Mouse (Mus musculus): ENCODE data around the gene Efna4. TPM values are rescaled to one million over a fixed set of nuclear protein-coding genes. Genes with fewer than 3 reads are reported as not detected.

The Efna4 gene
- polyA plus RNA-seq, 1 experiment: 0.64 TPM

DNA sequence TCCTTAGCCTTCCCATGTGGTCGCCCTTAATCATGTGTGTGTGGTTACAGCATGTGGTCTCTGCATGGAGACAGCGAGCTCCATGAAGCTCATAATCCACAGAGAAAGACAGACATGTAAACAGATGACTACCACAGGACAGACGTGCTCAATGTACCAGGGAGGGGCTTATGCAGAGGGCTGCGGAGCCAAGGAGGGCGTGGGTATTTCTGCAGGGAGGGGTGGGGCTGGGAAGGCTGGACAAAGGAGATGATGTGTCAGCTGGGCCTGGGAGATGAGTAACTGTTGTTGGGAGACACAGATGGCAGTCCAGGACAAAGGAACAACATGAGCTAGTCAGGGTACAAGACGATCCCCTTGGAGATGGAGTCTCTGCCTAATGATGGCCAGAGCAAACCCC lies 21.8 kb upstream of the Efna4 start:
- no peaks in the 10 kb centered on the region for H3K27me3 ChIP-seq (ENCODE audit: control insufficient read depth, insufficient read depth, low read length)
- H3K27ac ChIP-seq (ENCODE audit: insufficient read depth, low read length): no peak overlapping the region
- WGBS: 33% methylated on average over 6 of the region's 6 CpGs
- no peak for DNase-seq
- TF ChIP-seq POLR2A (IDR thresholded peaks at IDR 0.05; ENCODE audit: borderline replicate concordance, insufficient read depth, low read length) (no peak), CTCF (IDR thresholded peaks at IDR 0.05; ENCODE audit: borderline replicate concordance, insufficient read depth, low read depth, low read length) (no peak)
- H3K4me3 ChIP-seq (replicated peaks; ENCODE audit: insufficient read depth, low read depth, low read length): no peak overlapping the region
- H3K4me1 ChIP-seq (ENCODE audit: control insufficient read depth, insufficient read depth, low read length): no peaks in the 10 kb centered on the region

DNA sequence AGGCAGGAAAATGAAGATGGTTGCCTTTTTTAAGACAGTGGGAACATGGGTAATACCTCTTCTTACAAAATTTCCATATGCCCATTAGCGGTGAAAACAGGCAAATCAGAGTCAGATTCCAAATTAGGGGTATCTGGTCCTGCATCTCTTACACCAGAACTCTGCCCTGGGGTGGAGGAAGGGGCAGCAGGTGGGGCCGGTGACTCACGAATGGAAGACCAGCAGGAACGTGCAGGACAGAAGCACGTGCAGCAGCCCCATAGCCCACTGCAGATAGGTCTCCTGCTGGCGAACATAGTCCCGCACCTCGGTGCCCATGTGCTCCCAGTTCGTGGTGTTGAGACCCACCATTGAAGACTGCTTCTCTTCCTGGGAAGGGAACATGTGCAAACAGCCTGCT lies 18.2 kb upstream of the Efna4 start:
- 71% methylated on average over 9 of the region's 9 CpGs for WGBS
- Histone ChIP-seq H3K27ac (ENCODE audit: insufficient read depth, low read length) (no peak overlapping the region), H3K4me3 (replicated peaks; ENCODE audit: insufficient read depth, low read depth, low read length) (no peak overlapping the region), H3K27me3 (ENCODE audit: control insufficient read depth, insufficient read depth, low read length) (no peaks in the 10 kb centered on the region), H3K4me1 (ENCODE audit: control insufficient read depth, insufficient read depth, low read length) (no peaks in the 10 kb centered on the region)
- no peak for DNase-seq
- TF ChIP-seq POLR2A (IDR thresholded peaks at IDR 0.05; ENCODE audit: borderline replicate concordance, insufficient read depth, low read length): no peak
- no peak for TF ChIP-seq CTCF (IDR thresholded peaks at IDR 0.05; ENCODE audit: borderline replicate concordance, insufficient read depth, low read depth, low read length)

DNA sequence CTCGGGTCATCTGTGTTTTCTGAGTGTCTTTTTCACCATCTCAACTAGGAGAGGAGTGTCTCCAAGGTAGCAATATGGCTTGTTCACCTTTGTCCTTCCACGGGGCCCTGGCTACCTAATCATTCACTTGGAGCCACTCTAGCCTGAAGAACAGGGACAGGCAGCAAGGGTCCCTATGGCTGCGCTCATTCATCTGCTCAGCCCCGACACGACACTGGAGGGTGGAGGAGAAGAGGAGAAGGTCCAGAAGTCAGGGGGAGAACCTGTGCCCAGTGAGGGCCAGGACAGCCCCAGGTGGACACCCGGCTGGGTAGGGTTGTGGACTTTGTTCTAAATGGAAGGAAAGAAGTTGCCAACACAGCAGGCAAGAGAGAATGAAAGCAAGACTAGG lies 17.7 kb upstream of the Efna4 start:
- H3K27ac ChIP-seq (ENCODE audit: insufficient read depth, low read length): no peak overlapping the region
- no peaks in the 10 kb centered on the region for H3K27me3 ChIP-seq (ENCODE audit: control insufficient read depth, insufficient read depth, low read length)
- no peak overlapping the region for H3K4me3 ChIP-seq (replicated peaks; ENCODE audit: insufficient read depth, low read depth, low read length)
- no peaks in the 10 kb centered on the region for H3K4me1 ChIP-seq (ENCODE audit: control insufficient read depth, insufficient read depth, low read length)
- 75% methylated on average over 6 of the region's 6 CpGs for WGBS
- TF ChIP-seq CTCF (IDR thresholded peaks at IDR 0.05; ENCODE audit: borderline replicate concordance, insufficient read depth, low read depth, low read length): no peak
- no peak for TF ChIP-seq POLR2A (IDR thresholded peaks at IDR 0.05; ENCODE audit: borderline replicate concordance, insufficient read depth, low read length)
- DNase-seq: no peak

DNA sequence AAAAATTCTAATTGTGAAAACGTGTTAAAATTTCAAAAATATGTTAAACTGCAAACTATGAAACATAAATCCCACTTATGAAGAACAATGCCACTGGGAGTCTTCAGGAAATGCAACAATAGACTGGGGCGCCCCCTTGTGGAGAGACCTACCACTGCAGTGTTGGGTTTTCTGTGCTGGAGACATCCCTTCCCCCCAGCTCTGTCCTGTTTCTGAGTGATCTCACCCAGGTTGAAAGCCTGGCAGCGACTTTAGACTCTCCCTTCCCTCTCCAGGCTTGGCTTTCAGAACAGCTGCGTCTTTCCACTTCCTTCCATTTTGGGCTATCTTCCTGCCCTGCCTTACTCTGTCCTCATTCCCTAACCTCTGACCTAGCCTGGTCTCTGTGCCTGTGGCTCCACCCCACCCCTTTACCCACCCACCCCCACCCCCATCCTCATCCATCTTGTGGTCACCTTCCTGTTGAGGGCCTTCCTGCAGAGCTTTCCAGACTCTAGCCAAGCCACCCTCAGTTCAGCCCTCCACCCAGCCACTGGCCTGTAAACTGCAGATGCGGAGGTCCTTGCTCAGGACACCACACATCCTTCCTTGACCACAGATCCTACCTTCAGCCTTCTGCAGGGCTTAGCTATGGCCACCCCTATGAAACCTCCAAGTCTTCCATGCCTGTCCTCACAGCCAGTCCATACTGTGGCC lies 17.1 kb upstream of the Efna4 start:
- Histone ChIP-seq H3K27ac (ENCODE audit: insufficient read depth, low read length) (no peak overlapping the region), H3K4me1 (ENCODE audit: control insufficient read depth, insufficient read depth, low read length) (no peaks in the 10 kb centered on the region), H3K27me3 (ENCODE audit: control insufficient read depth, insufficient read depth, low read length) (no peaks in the 10 kb centered on the region), H3K4me3 (replicated peaks; ENCODE audit: insufficient read depth, low read depth, low read length) (no peak overlapping the region)
- 20% methylated on average over 5 of the region's 5 CpGs for WGBS
- peak; percentile 81 to 89 for DNase-seq
- TF ChIP-seq CTCF (IDR thresholded peaks at IDR 0.05; ENCODE audit: borderline replicate concordance, insufficient read depth, low read depth, low read length) (peak; percentile 88), POLR2A (IDR thresholded peaks at IDR 0.05; ENCODE audit: borderline replicate concordance, insufficient read depth, low read length) (no peak)

GRCm38 (mm10) chr3:89351271-89351670 lies 13.4 kb upstream of the Efna4 start:
- no peaks in the 10 kb centered on the region for H3K4me1 ChIP-seq (ENCODE audit: control insufficient read depth, insufficient read depth, low read length)
- H3K27ac ChIP-seq (ENCODE audit: insufficient read depth, low read length): no peak overlapping the region
- H3K27me3 ChIP-seq (ENCODE audit: control insufficient read depth, insufficient read depth, low read length): no peaks in the 10 kb centered on the region
- no peak overlapping the region for H3K4me3 ChIP-seq (replicated peaks; ENCODE audit: insufficient read depth, low read depth, low read length)
- no peak for DNase-seq
- TF ChIP-seq POLR2A (IDR thresholded peaks at IDR 0.05; ENCODE audit: borderline replicate concordance, insufficient read depth, low read length) (no peak), CTCF (IDR thresholded peaks at IDR 0.05; ENCODE audit: borderline replicate concordance, insufficient read depth, low read depth, low read length) (no peak)
- 77% methylated on average over 5 of the region's 5 CpGs for WGBS

DNA sequence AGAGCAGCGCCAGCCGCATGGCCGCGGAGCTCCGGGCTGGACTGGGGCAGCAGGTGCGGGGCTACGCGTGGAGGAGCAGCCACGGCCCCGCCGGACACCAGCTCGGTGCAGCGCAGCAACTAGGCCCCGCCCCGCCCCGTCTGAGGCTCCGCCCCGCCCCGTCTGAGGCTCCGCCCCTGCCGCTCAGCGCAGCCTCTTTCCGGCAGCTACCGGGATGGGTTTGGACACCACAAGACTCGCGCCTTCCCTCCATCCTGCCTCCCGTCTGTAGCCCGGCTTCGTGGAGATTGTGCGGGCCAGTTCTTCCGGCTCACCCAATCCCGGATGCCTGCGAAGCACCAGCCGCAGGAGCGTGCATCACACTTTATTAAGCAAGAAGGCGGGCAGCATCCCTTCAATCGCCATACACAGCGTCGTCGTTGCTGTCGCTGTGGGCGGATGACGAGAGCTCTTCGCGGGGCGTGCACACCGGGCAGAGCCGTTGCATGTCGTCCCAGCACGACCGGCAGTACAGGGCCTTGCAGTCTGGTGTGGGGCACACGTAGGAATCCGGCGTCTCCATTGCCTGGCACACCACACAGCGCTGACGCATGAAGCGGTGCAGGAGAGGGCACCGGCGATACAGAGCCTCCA lies 12.2 kb upstream of the Efna4 start, which contains the start of gene Adam15:
TSS of gene Adam15 (minus strand) at position 128 of the 633 bp plus-strand sequence.
- Histone ChIP-seq H3K27me3 (ENCODE audit: control insufficient read depth, insufficient read depth, low read length) (no peaks in the 10 kb centered on the region), H3K4me1 (ENCODE audit: control insufficient read depth, insufficient read depth, low read length) (no peaks in the 10 kb centered on the region), H3K27ac (ENCODE audit: insufficient read depth, low read length) (peak within 1 kb of the TSS; percentile 19), H3K4me3 (replicated peaks; ENCODE audit: insufficient read depth, low read depth, low read length) (peak within 1 kb of the TSS; percentile 62)
- peak; percentile 91 for TF ChIP-seq POLR2A (IDR thresholded peaks at IDR 0.05; ENCODE audit: borderline replicate concordance, insufficient read depth, low read length)
- TF ChIP-seq CTCF (IDR thresholded peaks at IDR 0.05; ENCODE audit: borderline replicate concordance, insufficient read depth, low read depth, low read length): no peak
- WGBS: under 1% methylated on average over 58 of the region's 59 CpGs
- peak; percentile 93 to 95 for DNase-seq

GRCm38 (mm10) chr3:89348911-89349868 lies 11.4 kb upstream of the Efna4 start:
- Histone ChIP-seq H3K27me3 (ENCODE audit: control insufficient read depth, insufficient read depth, low read length) (no peaks in the 10 kb centered on the region), H3K4me3 (replicated peaks; ENCODE audit: insufficient read depth, low read depth, low read length) (peak overlapping the region; percentile 62), H3K4me1 (ENCODE audit: control insufficient read depth, insufficient read depth, low read length) (no peaks in the 10 kb centered on the region), H3K27ac (ENCODE audit: insufficient read depth, low read length) (peak overlapping the region; percentile 17; the same call in 1 of the 2 replicates)
- TF ChIP-seq POLR2A (IDR thresholded peaks at IDR 0.05; ENCODE audit: borderline replicate concordance, insufficient read depth, low read length): no peak
- no peak for TF ChIP-seq CTCF (IDR thresholded peaks at IDR 0.05; ENCODE audit: borderline replicate concordance, insufficient read depth, low read depth, low read length)
- peak; percentile 43 to 57 for DNase-seq
- 1% methylated on average over 38 of the region's 38 CpGs for WGBS
